Mouse (Mus musculus) common myeloid progenitor, adult 5-6 weeks (primary cell): ENCODE data around the gene Epha7. TPM values are rescaled to one million over a fixed set of nuclear protein-coding genes. Genes with fewer than 3 reads are reported as not detected.
A peak's percentile ranks its signal among the peaks of the same experiment; 100 is the strongest.

Experiments
- ATAC-seq: replicated peaks from 2 replicates; pipeline ENCODE4 v1.8.0; 2016; ENCODE audit warnings: low read depth, mild to moderate bottlenecking, moderate TSS enrichment, inconsistent platforms; ENCODE audit not compliant: poor library complexity, severe bottlenecking
- total RNA-seq: library from RNA; stranded (forward); fragments of 200-1000, 187-1606 nt; gene quantifications from 2 replicates; pipeline ENCODE4 v1.2.3, GENCODE M21; 2017

Epha7 gene
- 5.2 and 7.4 TPM in 2 replicates for total RNA-seq

- ATAC-seq = peak; percentile 90
Measured at GRCm38 (mm10) chr4:28812691-28813289, at the start of gene Epha7. TSS of gene Epha7 (plus strand) at chr4:28813131.

GRCm38 (mm10) chr4:28783961-28784360, 29.0 kb upstream of the Epha7 start:
- no peak for ATAC-seq

GRCm38 (mm10) chr4:28808800-28809199, 4.1 kb upstream of the Epha7 start:
- ATAC-seq = no peak

- no peak for ATAC-seq
Measured at GRCm38 (mm10) chr4:28809703-28810102, 3.2 kb upstream of the Epha7 start.

- peak; percentile 1 for ATAC-seq
Measured at GRCm38 (mm10) chr4:28813551-28814475, 882 bp downstream of the Epha7 start.

GRCm38 (mm10) chr4:28814476-28814815, 1.5 kb downstream of the Epha7 start:
- no peak for ATAC-seq

- peak; percentile 14; the same call in 1 of the 2 replicates for ATAC-seq
Measured at GRCm38 (mm10) chr4:28814816-28815620, 2.1 kb downstream of the Epha7 start.

GRCm38 (mm10) chr4:28815621-28815920, 2.6 kb downstream of the Epha7 start:
- peak; percentile 29 for ATAC-seq

- no peak for ATAC-seq
Measured at GRCm38 (mm10) chr4:28823616-28824015, 10.7 kb downstream of the Epha7 start.

GRCm38 (mm10) chr4:28824616-28825015, 11.7 kb downstream of the Epha7 start:
- no peak for ATAC-seq

- peak; percentile 60; the same call in 1 of the 2 replicates for ATAC-seq
Measured at GRCm38 (mm10) chr4:28837669-28838068, 24.7 kb downstream of the Epha7 start.

GRCm38 (mm10) chr4:28846311-28846710, 33.4 kb downstream of the Epha7 start:
- ATAC-seq = no peak

- ATAC-seq = no peak
Measured at GRCm38 (mm10) chr4:28850388-28850787, 37.5 kb downstream of the Epha7 start.

- ATAC-seq = no peak
Measured at GRCm38 (mm10) chr4:28862845-28863666, 50.1 kb downstream of the Epha7 start.

- no peak for ATAC-seq
Measured at GRCm38 (mm10) chr4:28866411-28866810, 53.5 kb downstream of the Epha7 start.

GRCm38 (mm10) chr4:28871615-28872014, 58.7 kb downstream of the Epha7 start:
- ATAC-seq = no peak

- ATAC-seq = no peak
Measured at GRCm38 (mm10) chr4:28881271-28882044, 68.5 kb downstream of the Epha7 start.

- no peak for ATAC-seq
Measured at GRCm38 (mm10) chr4:28889630-28890029, 76.7 kb downstream of the Epha7 start.

GRCm38 (mm10) chr4:28890102-28890501, 77.2 kb downstream of the Epha7 start:
- no peak for ATAC-seq
